Mouse (Mus musculus) heart, postnatal 4 days (tissue): ENCODE results near the gene March5. TPM values are rescaled to one million over a fixed set of nuclear protein-coding genes. Genes with fewer than 3 reads are reported as not detected.
"Not testable (repeated sequence)": the region's sequence is repeated elsewhere in the genome, so short reads cannot be mapped to it uniquely, and the experiment has no call there.

ENCODE experiments used
- DNase-seq: peaks from one replicate; pipeline ENCODE4 v3.0.0; 2021
- total RNA-seq, 2 experiments: library from RNA; stranded (reverse); gene quantifications; 2 replicates each; pipeline ENCODE4 v1.2.3; 2021

Gene March5
- total RNA-seq, 2 experiments from 2014 or later = 78.4 to 79.7 TPM

DNA sequence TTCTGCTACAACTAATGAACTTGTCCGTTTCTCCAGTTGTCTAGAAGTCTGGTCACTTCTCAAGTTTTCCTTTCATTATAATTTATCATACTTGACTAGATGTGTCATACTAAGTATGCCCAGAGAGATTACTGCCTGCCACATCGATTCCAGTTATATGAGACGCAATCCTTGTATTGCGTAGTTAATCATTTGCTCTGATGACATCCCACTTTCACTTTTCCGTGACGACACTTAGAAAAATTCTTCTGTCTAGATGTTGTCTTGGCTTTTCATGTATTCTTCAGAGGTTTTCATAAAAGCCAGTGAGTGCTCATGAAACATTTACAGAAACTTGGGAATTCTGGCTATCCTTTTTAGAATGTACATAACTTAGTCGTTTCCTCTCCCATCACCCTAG is 1.6 kb downstream of the March5 start:
- no peak for DNase-seq

DNA sequence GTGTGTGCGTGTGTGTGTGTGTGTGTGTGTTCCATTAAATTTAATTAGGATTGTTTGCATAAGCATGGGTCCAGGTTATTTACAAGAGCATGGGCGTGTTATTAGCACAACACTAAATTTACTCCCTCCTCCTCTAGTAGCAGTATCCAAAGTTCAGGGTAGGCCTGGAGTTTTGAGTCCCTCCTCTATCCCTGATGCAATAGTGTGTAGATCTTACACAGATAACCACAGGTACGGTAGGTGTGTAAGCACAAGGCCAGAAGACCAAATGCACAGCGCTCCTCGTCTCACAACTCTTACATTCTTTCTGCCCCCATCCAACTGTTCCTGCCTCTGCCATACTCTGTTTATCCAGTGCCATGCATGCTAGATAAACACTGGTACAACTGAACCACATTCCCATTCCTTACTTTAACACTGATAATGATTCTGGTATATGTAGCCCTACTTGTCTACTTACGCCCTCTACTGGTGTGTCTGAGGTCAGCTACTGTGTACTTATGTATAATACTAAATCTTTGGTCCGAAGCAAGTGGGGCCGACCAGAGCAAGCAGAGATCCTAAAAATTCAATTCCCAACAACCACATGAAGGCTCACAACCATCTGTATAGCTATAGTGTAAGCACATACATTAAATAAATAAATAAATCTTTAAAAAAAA is 2.3 kb downstream of the March5 start:
- no peak for DNase-seq

DNA sequence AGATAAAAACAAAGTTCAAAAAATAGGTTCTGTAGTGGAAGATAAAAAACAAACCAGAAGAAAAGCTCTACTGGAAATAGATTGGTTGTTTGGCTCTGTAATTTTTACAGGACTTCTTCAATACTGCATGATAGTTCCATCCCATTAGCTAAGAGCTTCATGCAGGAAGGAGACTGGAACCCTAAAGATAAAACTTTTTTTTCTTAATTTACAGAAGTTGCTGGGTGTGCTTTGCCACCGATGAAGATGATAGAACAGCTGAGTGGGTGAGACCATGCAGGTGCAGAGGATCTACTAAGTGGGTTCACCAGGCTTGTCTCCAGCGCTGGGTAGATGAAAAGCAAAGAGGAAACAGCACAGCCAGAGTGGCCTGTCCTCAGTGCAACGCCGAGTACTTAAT is 3.1 kb downstream of the March5 start:
- DNase-seq = no peak

DNA sequence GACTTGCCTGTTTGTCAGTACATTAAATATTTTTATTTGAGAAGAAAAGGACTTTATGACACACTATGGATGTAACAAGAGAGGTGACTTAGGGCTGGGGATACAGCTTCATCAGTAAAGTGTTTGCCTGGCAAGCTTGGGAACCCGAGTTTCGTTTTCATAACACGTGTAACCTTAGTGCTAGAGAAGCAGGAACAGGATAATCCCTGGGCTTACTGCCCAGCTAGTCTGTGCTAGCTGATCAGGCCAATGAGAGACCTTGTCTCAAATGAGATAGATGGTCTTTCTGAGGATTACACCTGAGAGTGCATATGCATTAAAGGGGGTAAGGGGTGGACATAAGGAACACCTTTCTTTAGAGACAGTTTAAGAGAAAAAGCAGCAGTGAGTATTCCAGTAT is 4.1 kb downstream of the March5 start:
- DNase-seq = no peak

DNA sequence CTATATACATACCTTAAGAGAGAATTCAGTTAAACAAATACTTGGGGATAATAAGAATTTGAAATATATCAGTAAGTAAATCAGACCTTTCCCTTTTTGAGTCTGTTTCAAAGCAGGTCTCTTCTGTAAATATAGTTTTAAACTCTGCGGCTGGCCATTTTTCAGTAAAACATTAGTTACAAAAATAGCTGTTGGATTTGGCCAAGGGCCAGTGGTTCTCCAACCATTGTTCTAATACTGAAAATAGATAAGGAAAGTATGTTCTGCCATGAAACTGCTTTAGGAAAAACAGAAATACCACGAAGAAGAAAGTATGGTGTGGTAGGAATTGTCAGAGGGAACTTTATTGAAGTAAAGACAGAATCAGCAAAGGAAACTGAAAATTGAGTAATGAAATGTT is 7.4 kb downstream of the March5 start:
- peak; percentile 52 for DNase-seq

DNA sequence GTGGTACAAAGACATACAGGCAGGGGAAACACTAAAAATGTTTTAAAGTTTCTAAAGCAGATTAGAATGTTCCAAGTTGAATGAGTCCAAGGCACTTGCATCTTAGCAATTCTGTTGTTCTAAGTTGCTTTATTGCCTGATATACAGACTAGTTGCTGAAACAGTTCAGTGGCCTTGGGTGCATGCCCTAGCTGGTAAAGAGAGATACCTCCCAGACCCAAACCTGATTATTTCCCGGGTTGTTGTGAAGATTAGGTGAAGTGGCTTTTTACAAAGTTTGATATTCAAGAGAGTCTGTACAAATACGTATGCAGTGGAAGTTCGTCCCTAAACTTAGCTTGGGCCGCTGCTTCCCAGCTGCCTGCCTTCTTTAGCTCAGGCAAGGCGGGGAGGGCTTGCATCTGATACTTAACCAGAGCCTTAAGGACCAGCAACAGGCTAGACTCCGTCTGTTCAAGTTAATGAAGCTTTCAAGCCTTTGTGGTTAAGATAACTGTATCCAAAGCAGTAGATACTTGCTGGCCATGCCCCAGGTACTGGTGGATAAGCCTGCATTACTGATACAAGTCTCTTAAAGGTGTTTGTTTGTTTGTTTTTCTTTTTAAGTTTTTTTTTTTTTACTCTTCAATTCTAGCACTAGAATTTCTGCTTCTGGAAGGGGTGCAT is 18.0 kb downstream of the March5 start:
- no peak for DNase-seq

DNA sequence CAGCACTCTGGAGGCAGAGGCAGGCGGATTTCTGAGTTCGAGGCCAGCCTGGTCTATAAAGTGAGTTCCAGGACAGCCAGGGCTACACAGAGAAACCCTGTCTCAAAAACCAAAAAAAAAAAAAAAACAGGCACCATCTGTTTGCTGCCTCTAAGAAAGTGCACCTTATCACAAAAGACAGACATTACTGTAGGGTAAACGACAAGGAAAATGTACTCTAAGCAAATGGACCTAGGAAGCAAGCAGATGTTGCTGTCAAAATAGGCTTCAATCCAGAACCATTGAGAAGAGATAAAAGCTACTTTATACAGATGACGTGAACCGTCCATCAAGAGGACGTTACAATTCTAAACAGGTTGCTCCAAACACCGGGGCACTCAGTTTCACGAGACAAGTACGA is 25.3 kb downstream of the March5 start:
- not testable (repeated sequence) for DNase-seq

DNA sequence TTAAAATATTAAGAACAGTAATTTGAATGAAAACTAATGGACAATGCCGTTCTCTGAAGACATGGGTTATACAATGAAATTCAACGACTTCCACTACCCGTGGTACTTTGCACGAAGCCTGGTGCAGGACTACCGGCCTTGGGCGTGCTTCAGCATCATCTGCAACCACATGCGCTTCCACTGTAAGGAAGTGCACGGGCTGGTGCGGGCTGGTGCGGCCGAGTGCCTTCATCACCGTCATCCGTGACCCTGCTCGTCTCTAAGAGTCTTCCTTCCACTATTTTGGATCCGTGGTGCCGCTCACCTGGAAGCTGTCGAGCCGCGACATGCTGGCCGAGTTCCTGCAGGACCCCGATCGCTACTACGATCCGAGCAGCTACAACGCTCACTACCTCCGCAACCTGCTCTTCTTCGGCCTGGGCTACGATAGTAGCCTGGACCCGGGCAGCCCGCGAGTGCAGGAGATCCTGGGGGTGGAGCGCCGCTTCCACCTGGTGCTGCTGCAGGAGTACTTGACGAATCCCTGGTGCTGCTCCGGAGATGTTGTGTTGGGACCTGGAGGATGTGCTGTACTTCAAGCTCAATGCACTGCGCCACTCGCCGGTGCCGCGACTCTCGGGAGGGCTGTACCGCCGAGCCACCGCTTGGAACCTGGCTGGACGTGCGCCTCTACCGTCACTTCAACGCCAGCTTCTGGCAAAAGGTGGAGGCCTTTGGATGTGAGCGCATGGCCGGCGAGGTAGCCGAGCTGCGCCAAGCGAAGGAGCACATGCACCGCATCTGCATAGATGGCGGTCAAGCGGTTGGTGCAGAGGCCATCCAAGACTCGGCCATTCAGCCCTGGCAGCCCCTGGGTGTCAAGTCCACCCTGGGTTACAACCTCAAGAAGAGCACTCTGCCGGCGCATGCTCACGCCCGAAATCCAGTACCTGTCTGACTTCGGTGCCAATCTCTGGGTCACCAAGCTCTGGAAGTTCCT is 26.5 kb downstream of the March5 start:
- DNase-seq = no peak

DNA sequence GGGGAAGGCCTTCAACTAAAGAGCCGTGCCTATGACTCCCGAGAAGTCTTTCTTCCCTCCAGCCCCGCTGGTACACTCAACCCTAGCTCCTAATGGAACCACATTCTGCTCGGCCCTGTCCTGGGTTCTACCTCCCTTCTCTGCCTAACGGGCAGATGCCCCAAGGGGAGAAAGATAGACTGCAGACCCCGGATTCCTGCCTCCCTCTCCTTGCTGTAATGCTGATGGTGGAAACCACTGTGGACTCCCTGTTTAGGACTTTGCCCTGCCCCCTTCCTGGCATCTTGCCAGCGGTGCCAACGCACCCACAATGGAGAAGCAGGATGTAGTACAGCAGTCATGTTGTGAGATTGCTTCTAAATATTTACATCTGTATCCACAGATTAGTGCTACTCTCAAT is 28.5 kb downstream of the March5 start:
- no peak for DNase-seq

DNA sequence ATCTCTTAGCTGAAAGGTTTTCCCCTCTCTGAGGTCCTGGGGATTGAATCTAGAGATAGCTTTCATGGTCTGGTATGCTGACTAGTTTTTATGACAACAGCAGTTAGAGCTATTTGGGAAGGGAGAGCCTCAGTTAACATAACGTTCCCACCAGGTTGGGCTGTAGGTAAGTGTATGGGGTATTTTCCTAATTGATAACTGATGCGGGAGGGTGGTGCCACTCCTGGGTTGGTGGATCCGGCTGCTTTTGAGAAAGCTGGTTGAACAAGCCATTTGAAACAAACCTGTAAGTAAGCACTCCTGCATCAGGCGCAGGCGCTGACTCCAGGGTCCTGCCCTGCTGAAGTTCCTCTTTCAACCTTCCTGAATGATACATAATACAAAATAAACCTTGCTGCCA is 30.0 kb downstream of the March5 start:
- no peak for DNase-seq

DNA sequence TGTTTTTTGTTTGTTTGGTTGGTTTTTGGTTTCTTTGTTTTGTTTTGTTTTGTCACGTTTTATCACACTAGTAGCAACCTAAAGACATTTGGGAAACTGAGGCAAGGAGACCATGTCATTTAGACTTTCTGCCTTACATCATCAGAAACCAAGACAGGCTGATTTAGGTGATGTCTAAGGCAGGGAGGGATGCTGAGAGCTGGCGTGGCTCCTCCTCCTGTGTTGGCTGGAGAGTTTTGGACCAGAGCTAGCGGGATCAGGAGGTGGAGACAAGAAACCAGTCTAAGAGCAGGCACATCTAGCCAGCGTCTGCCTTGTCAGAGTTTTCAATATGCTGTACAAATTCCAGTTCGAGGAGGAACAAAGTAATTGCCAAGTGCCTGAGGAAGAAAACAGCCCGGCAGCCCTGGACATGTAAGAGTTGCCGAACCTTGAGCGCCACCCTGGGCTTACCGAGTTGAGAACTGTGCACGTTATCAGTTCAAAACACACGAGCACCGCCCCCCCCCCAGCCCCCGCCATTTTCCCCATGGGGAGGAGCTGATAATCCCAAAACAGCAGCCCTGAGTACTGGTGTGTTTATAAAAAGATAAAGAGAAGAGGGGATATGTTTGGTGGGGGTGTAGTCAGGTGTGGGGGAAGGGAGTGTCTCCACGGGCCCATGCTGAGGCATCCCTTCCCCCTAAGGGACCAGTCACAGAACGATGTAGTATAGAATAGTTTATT is 30.5 kb downstream of the March5 start:
- DNase-seq = no peak

DNA sequence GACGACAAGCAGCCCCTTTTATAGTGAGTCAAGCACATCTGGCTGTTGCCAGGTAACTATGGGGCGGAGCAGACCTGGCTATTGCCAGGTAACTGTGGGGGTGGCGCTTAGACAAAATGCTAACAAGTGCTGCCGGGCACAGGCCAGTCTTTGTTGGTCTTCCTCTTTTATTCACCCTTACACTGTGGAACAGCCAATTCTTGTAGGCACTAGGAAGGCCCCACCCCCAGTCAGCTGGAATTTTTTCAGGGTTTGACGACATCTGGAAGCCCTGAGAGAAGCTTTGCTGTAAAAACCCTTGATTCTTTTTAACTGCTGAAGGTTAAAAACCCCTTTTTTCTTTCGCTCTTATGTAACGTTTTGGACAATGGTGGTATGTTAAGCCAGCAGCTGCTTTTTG is 31.3 kb downstream of the March5 start:
- no peak for DNase-seq

DNA sequence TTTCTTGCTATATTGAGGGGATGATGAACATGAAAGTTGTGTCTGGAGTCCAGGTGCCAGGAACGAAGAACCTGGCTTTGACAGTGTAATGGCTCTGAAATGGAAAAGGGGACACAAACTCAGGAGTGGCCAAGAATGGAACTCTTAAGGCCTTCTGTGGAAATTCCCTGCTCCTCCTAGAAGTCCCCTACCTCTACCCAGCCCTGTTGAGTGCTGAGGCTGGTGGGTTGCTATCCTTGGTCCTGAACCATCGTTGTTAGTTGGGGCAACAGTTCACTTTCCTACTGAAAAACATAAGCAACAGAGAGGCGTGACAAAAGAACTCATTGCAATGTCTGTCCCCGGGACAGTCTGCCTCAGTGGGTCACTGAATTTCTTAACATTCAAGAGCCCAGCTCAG is 31.8 kb downstream of the March5 start:
- peak; percentile 66 for DNase-seq

DNA sequence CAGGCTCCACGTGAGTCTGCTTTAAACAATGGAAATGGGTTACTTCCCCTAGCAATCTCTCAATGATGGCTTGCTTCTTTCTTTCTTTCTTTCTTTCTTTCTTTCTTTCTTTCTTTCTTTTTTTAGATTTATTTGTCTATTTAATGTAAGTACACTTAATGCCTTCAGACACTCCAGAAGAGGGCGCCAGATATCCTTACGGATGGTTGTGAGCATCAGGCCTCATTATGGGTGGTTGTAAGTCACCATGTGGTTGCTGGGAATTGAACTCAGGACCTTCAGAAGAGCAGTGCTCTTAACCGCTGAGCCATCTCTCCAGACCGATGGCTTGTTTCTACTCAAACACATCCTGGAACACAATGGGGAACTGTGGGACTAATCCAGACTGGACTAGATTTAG is 33.9 kb downstream of the March5 start:
- no peak for DNase-seq

DNA sequence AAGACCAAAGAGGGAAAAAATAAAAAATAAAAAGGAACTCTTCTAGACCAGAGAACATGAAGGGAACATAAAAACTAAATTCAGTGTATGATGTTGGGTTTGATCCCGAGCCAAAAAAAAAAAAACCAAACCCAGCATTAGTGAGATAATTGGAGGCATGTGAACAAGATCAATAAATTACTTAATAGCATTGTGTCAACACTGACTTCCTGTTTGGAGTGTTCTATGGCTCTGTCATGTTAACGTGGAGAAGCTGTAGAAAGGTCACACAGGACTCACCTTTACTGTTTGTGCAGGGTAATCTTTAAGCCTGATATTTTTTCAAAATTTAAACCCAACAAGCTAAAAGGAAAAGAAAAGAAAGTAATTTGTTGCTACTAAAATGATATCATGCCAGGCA is 35.4 kb downstream of the March5 start:
- DNase-seq = no peak

DNA sequence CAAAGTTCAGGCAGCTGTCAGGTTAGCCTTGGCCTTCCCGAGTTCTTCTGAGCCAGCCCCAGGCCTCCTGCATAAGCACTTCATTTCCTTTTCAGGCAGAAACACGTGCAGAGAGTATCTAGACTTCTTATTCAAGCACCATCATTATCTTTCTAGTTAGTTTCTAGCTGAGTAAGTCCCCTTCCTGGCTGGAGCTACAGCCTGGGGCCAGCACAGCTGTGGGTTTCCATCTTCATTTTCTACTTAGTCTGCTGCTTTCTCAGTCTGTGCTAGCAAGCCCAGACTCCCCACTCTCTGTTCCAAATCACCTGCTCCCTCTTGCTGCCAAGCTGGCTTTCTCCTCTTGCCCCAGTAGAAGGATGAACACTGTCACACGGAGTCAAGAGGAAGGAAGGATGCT is 39.5 kb downstream of the March5 start:
- DNase-seq = no peak

DNA sequence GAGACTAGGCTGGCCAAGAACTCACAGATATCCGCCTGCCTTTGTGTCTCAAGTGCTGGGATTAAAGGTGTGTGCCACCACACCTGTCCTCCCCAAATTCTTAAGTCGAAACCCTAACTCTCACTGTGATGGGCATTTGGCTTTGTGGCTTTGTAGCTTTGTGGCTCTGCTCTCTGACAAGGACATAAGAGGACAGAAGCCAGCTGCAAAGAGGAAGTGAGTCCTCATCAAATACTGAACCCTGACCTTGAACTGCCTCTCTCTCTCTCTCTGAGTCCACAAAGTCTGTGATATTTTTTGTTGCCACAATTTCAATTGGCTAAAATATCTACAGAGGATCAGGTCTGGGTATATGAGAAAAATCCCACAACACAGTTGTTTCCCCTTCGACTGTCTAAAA is 40.9 kb downstream of the March5 start:
- no peak for DNase-seq

DNA sequence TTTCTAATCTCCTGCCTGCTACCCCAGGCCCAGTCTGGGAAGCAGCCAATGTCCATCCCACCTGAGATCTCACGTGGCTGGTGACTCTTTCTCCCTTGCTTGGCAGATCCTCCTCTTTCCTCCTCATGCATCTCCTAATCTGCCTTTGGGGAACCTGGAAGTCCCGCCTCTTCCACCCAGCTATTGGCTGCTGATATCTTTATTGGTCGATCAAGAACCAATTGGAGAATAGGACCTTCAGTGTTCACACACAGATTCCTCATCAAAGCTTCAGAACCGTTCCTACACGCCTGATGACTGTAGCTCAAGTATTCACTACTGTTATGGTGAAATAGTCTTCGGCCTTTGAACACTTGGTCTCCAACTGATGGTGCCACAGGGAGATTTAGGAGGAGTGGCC is 44.8 kb downstream of the March5 start:
- no peak for DNase-seq

DNA sequence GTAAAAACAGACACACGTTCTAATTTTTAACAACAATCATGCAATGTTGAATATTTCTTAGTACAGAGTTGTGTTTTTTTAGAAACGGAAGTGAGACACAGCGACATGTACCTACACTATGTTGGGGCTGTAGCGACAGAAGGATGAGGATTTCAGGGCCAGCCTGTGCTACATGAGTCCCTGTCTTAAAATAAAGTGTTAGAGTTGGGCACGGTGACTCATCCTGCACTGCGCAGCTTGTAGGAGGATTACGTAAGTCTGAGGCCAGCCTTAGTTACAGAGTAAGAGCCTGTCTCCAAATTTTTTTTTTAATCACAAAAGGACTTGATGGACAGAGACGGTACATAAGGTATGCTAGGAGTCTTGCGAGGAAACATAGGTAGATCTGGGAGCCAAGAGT is 48.0 kb downstream of the March5 start:
- DNase-seq = no peak

DNA sequence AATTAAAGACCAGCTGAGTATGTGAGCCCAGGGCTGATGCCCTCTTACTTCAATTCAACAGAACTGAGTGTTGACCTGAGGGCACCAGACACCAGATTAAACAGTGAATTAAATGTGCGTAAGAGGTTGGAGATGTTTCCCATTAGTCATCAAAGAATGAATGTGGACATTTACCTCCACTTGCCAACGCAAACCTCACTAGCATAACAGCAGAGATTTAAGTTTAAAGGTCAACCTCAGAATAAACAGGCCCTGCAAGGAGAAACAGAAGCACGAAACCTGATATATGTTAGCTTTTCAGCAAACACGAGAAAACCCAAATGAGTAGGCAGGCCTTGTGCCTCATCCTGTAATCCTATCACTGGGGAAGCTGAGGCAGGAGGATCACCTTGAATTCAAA is 55.0 kb downstream of the March5 start:
- no peak for DNase-seq

DNA sequence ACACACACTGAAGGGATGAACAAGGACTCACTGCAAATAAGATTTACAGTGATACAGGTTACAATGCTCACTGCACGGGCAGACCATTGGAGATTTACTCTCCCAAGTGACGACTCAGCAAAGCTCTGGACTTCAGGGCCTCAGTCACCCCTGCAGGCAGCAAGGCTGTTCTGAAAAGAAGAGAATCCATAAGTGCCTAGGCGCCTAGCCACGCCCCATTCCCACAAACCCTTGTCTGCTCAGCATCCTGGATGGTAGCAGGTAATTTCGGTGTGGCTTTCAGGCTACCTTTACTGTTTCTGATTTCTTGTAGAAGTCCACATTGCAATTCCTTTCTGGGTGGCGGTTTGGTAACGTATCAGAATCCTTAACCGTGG is 56.2 kb downstream of the March5 start:
- DNase-seq = no peak

DNA sequence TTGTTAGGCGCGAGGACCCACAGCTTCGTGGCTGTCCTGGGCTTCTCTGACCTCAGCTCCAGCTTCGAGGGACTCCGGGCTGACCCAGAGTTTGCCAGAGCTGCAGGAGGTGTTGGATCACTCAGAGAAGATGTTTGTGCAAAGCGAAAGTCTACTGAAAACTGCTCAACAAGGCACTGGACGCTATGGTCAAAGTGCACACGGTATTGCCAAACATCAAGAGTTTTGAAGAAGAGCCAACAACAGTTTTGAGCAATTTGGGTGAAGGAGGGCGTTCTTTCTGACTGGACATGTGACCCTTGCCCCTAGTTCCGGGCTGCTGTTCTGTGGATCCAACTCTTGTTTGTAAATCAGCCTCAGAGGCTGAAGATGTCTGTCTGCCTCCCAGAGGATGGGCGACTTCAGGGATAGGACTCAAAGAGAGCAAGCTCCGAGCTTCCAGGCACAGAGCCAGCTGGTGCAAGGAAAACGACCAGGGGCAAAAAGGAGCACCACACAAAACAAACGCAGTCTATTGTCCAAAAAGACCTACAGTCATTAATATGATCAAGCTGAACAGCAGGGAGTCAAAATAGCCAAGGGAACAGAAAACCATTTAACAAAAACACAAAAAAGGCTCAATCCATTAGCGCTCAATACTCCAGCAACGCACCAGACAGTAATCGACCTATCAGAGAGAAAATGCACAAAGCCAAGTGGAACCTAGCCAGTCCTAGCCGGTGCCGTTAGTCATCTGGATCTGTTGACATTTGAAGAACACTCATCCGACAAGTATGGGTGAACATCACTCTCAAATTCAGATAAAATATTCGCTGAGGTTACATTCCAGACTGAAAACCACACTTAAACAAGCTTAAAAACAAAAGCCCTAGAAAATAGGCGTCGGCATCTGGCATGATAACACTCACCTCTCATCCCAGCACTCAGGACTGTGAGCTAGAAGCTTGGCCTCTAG is 56.9 kb downstream of the March5 start:
- peak; percentile 47 for DNase-seq
